Mouse (Mus musculus): ENCODE measurements around the gene Kat2b. TPM values are rescaled to one million over a fixed set of nuclear protein-coding genes. Genes with fewer than 3 reads are reported as not detected.
"Not testable (repeated sequence)": the region's sequence is repeated elsewhere in the genome, so short reads cannot be mapped to it uniquely, and the experiment has no call there.

Gene Kat2b
- total RNA-seq, 1 experiment = 25.1 TPM

- H3K27ac ChIP-seq (ENCODE audit: insufficient read depth, low read depth, low read length, poor library complexity, severe bottlenecking); H3K4me3 ChIP-seq (ENCODE audit: insufficient read depth in 1 of 2, low read depth in 1 of 2, low read length in 2 of 2, poor library complexity in 1 of 2, severe bottlenecking in 1 of 2); H3K9ac ChIP-seq (ENCODE audit: insufficient read depth, low read depth, low read length, poor library complexity, severe bottlenecking); H3K9me3 ChIP-seq (ENCODE audit: control insufficient read depth, insufficient read depth, low read depth, low read length); DNase-seq (ENCODE audit: low read depth, low spot score); H3K4me1 ChIP-seq (ENCODE audit: control insufficient read depth in 2 of 2, insufficient read depth in 2 of 2, low read length in 2 of 2, poor library complexity in 1 of 2); in situ Hi-C loops (cut with MboI; ENCODE audit: low sequenced_read_pairs in 2 of 2, unreplicated experiment in 2 of 2); H3K36me3 ChIP-seq (ENCODE audit: control insufficient read depth, insufficient read depth, low read length, poor library complexity, severe bottlenecking): not testable (repeated sequence)
Measured at GRCm38 (mm10) chr17:53608924-53609323, 42.3 kb downstream of the Kat2b start.

- in situ Hi-C loops (cut with MboI; ENCODE audit: low sequenced_read_pairs in 2 of 2, unreplicated experiment in 2 of 2) = no loop called here
- no peak overlapping the region for H3K9ac ChIP-seq (ENCODE audit: insufficient read depth, low read depth, low read length, poor library complexity, severe bottlenecking)
- no peak for DNase-seq (ENCODE audit: low read depth, low spot score)
- no peak overlapping the region for H3K4me3 ChIP-seq (ENCODE audit: insufficient read depth in 1 of 2, low read depth in 1 of 2, low read length in 2 of 2, poor library complexity in 1 of 2, severe bottlenecking in 1 of 2)
- H3K9me3 ChIP-seq (ENCODE audit: control insufficient read depth, insufficient read depth, low read depth, low read length) = no peaks in the 10 kb centered on the region
- TF ChIP-seq CHD2 (IDR thresholded peaks at IDR 0.05; ENCODE audit: low read depth, low read length) (no peak), ZNF384 (IDR thresholded peaks at IDR 0.05; ENCODE audit: low read depth, low read length) (no peak), MAFK (IDR thresholded peaks at IDR 0.05; ENCODE audit: insufficient read depth, low read depth, low read length) (no peak), HCFC1 (IDR thresholded peaks at IDR 0.05; ENCODE audit: borderline replicate concordance, insufficient read depth, low read length) (no peak), ZC3H11A (IDR thresholded peaks at IDR 0.05; ENCODE audit: borderline replicate concordance, low read depth, low read length) (no peak)
- H3K4me1 ChIP-seq (ENCODE audit: control insufficient read depth in 2 of 2, insufficient read depth in 2 of 2, low read length in 2 of 2, poor library complexity in 1 of 2) = peaks cover 0 to 9% of the 10 kb centered on the region in 2 experiments; a peak in 3 of 4 replicates
- H3K36me3 ChIP-seq (ENCODE audit: control insufficient read depth, insufficient read depth, low read length, poor library complexity, severe bottlenecking) = peaks cover 5% of the 10 kb centered on the region; the same call in 1 of the 2 replicates
- H3K27ac ChIP-seq (ENCODE audit: insufficient read depth, low read depth, low read length, poor library complexity, severe bottlenecking) = no peak overlapping the region
Measured at GRCm38 (mm10) chr17:53617295-53617957, 50.8 kb downstream of the Kat2b start.

DNA sequence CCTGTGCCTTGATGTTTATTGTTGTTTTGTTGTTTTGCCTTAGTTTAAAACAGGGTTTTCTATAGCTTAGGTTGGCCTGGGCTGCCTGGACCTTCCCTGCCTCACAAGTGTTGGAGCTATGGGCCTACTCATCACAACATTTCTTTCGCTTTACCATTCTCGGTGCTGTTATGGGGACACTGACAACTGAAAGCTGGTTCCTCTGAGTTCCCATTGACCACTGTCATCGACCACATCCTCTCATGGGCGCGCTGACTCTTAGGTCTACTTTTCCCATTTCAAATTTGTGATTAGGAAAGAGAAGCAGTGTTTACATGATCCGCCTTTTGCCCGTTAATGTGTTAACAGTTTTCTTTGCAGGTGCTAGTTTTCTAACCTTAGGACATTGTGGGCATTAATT is 51.7 kb downstream of the Kat2b start:
- H3K36me3 ChIP-seq (ENCODE audit: control insufficient read depth, insufficient read depth, low read length, poor library complexity, severe bottlenecking) = peaks cover 5% of the 10 kb centered on the region; the same call in 1 of the 2 replicates
- no peak for DNase-seq (ENCODE audit: low read depth, low spot score)
- no peak for TF ChIP-seq MAFK (IDR thresholded peaks at IDR 0.05; ENCODE audit: insufficient read depth, low read depth, low read length)
- no peak for TF ChIP-seq ZC3H11A (IDR thresholded peaks at IDR 0.05; ENCODE audit: borderline replicate concordance, low read depth, low read length)
- TF ChIP-seq HCFC1 (IDR thresholded peaks at IDR 0.05; ENCODE audit: borderline replicate concordance, insufficient read depth, low read length) = no peak
- no peak for TF ChIP-seq CHD2 (IDR thresholded peaks at IDR 0.05; ENCODE audit: low read depth, low read length)
- TF ChIP-seq ZNF384 (IDR thresholded peaks at IDR 0.05; ENCODE audit: low read depth, low read length) = no peak
- peaks cover 0 to 9% of the 10 kb centered on the region in 2 experiments; a peak in 3 of 4 replicates for H3K4me1 ChIP-seq (ENCODE audit: control insufficient read depth in 2 of 2, insufficient read depth in 2 of 2, low read length in 2 of 2, poor library complexity in 1 of 2)
- H3K4me3 ChIP-seq (ENCODE audit: insufficient read depth in 1 of 2, low read depth in 1 of 2, low read length in 2 of 2, poor library complexity in 1 of 2, severe bottlenecking in 1 of 2) = no peak overlapping the region
- in situ Hi-C loops (cut with MboI; ENCODE audit: low sequenced_read_pairs in 2 of 2, unreplicated experiment in 2 of 2) = no loop called here
- no peaks in the 10 kb centered on the region for H3K9me3 ChIP-seq (ENCODE audit: control insufficient read depth, insufficient read depth, low read depth, low read length)
- H3K9ac ChIP-seq (ENCODE audit: insufficient read depth, low read depth, low read length, poor library complexity, severe bottlenecking) = no peak overlapping the region
- no peak overlapping the region for H3K27ac ChIP-seq (ENCODE audit: insufficient read depth, low read depth, low read length, poor library complexity, severe bottlenecking)

DNA sequence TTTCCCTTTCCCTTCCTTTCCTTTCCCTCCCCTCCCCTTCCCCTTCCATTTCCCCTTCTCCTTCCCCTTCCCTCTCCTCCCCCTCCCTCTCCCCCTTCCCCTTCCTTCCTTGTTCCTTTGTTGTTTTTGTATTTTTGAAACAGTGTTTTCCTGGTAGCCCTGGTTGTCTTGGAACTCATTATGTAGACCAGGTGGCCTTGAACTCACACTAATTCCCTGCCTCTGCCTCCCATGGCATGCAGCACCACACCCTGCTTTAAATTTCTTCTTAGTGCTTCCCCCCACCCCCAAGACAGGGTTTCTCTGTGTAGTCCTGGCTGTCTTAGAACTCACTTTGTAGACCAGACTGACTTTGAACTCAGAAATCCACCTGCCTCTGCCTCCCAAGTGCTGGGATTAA is 52.7 kb downstream of the Kat2b start:
- H3K4me3 ChIP-seq (ENCODE audit: insufficient read depth in 1 of 2, low read depth in 1 of 2, low read length in 2 of 2, poor library complexity in 1 of 2, severe bottlenecking in 1 of 2) = no peak overlapping the region
- peaks cover 0 to 9% of the 10 kb centered on the region in 2 experiments; a peak in 3 of 4 replicates for H3K4me1 ChIP-seq (ENCODE audit: control insufficient read depth in 2 of 2, insufficient read depth in 2 of 2, low read length in 2 of 2, poor library complexity in 1 of 2)
- no peak for TF ChIP-seq CHD2 (IDR thresholded peaks at IDR 0.05; ENCODE audit: low read depth, low read length)
- no peak for TF ChIP-seq MAFK (IDR thresholded peaks at IDR 0.05; ENCODE audit: insufficient read depth, low read depth, low read length)
- TF ChIP-seq HCFC1 (IDR thresholded peaks at IDR 0.05; ENCODE audit: borderline replicate concordance, insufficient read depth, low read length) = no peak
- no peak overlapping the region for H3K9ac ChIP-seq (ENCODE audit: insufficient read depth, low read depth, low read length, poor library complexity, severe bottlenecking)
- in situ Hi-C loops (cut with MboI; ENCODE audit: low sequenced_read_pairs in 2 of 2, unreplicated experiment in 2 of 2) = no loop called here
- DNase-seq (ENCODE audit: low read depth, low spot score) = no peak
- H3K9me3 ChIP-seq (ENCODE audit: control insufficient read depth, insufficient read depth, low read depth, low read length) = no peaks in the 10 kb centered on the region
- H3K36me3 ChIP-seq (ENCODE audit: control insufficient read depth, insufficient read depth, low read length, poor library complexity, severe bottlenecking) = peaks cover 9% of the 10 kb centered on the region; the same call in 1 of the 2 replicates
- H3K27ac ChIP-seq (ENCODE audit: insufficient read depth, low read depth, low read length, poor library complexity, severe bottlenecking) = no peak overlapping the region

DNA sequence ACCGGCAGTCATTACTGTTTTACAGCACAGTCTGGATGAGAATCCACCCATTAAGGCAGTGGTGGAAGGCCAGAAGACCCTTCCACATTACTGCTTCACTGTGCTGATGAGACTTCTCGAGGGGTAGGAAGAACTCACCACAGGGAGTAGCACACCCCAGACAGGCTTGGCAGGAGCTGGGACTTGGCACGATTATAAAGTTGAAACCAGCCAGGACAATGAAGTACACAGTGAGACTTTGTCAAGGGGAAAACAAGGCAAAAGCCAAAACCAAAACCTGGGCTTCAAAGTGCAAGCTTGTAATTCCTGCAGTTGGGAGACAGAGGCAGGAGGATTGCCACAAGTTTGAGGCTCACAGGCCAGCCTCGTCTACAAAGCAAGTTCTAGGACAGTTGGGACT is 54.0 kb downstream of the Kat2b start:
- in situ Hi-C loops (cut with MboI; ENCODE audit: low sequenced_read_pairs in 2 of 2, unreplicated experiment in 2 of 2) = no loop called here

More for the DNA sequence above, 54.0 kb downstream of the Kat2b start:
- Histone ChIP-seq H3K36me3 (ENCODE audit: control insufficient read depth, insufficient read depth, low read length, poor library complexity, severe bottlenecking) (peaks cover 12% of the 10 kb centered on the region; the same call in 1 of the 2 replicates), H3K9ac (ENCODE audit: insufficient read depth, low read depth, low read length, poor library complexity, severe bottlenecking) (no peak overlapping the region), H3K4me1 (ENCODE audit: control insufficient read depth in 2 of 2, insufficient read depth in 2 of 2, low read length in 2 of 2, poor library complexity in 1 of 2) (peaks cover 0 to 9% of the 10 kb centered on the region in 2 experiments; a peak in 3 of 4 replicates), H3K4me3 (ENCODE audit: insufficient read depth in 1 of 2, low read depth in 1 of 2, low read length in 2 of 2, poor library complexity in 1 of 2, severe bottlenecking in 1 of 2) (no peak overlapping the region), H3K9me3 (ENCODE audit: control insufficient read depth, insufficient read depth, low read depth, low read length) (no peaks in the 10 kb centered on the region), H3K27ac (ENCODE audit: insufficient read depth, low read depth, low read length, poor library complexity, severe bottlenecking) (no peak overlapping the region)
- no peak for DNase-seq (ENCODE audit: low read depth, low spot score)
- no peak for TF ChIP-seq CHD2 (IDR thresholded peaks at IDR 0.05; ENCODE audit: low read depth, low read length)
